Mouse (Mus musculus) ES-Bruce4 (cell line): ENCODE results near the gene Traf5.

Experiments used
- CTCF ChIP-seq: IDR thresholded peaks from one replicate; pipeline ENCODE4 v1.8.1; 2011; ENCODE audit warnings: low read depth, low read length
- POLR2A ChIP-seq: IDR thresholded peaks from one replicate; pipeline ENCODE4 v1.8.1; 2011; ENCODE audit warnings: low read length; ENCODE audit not compliant: insufficient read depth

- TF ChIP-seq POLR2A, result no peak
- no peak for TF ChIP-seq CTCF
These were observed 115.2 kb downstream of the Traf5 start, which contains the start of gene Rd3 for GRCm38 (mm10) chr1:191977187-191977586.
